Mouse (Mus musculus) megakaryocyte, embryonic 14.5 days (primary cell): Measurements from ENCODE around the gene Fam173b. TPM values are rescaled to one million over a fixed set of nuclear protein-coding genes. Genes with fewer than 3 reads are reported as not detected.

Source experiments
- H3K27me3 ChIP-seq: replicated peaks from 2 replicates; pipeline ENCODE3; 2012; ENCODE audit warnings: inconsistent platforms
- H3K36me3 ChIP-seq: replicated peaks from 2 replicates; pipeline ENCODE3; 2012; ENCODE audit warnings: low read length, inconsistent platforms, mixed read lengths
- H3K4me1 ChIP-seq: 2 replicates; pipeline ENCODE4 v1.6.1; 2012; ENCODE audit warnings: inconsistent platforms
- H3K4me3 ChIP-seq: replicated peaks from 2 replicates; pipeline ENCODE3; 2012; ENCODE audit warnings: moderate library complexity, mild to moderate bottlenecking, inconsistent platforms
- H3K9me3 ChIP-seq: 2 replicates; pipeline ENCODE4 v1.6.1; 2012; ENCODE audit warnings: inconsistent platforms
- FLI1 ChIP-seq: IDR thresholded peaks from 2 replicates; pipeline ENCODE4 v1.6.1; 2012; ENCODE audit warnings: low read length, inconsistent platforms, mixed read lengths
- GATA1 ChIP-seq: IDR thresholded peaks from 3 replicates; pipeline ENCODE4 v1.6.1; 2012; ENCODE audit warnings: mixed read lengths, low read length, inconsistent platforms, borderline replicate concordance
- polyA plus RNA-seq: library from polyadenylated mRNA; stranded (reverse); fragments of >175 nt; gene quantifications from 2 replicates; pipeline ENCODE4 v1.2.3, GENCODE M21; 2012; ENCODE audit warnings: low replicate concordance; ENCODE audit not compliant: insufficient read depth

Fam173b gene
- polyA plus RNA-seq, 1 experiment, result 3.6 TPM

GRCm38 (mm10) chr15:31586088-31586487 is 15.6 kb upstream of the Fam173b start:
- Histone ChIP-seq H3K36me3 (peaks cover 30% of the 10 kb centered on the region), H3K9me3 (no peaks in the 10 kb centered on the region), H3K4me1 (peaks cover 48% of the 10 kb centered on the region), H3K27me3 (no peaks in the 10 kb centered on the region), H3K4me3 (no peak overlapping the region)
- no peak for TF ChIP-seq FLI1
- TF ChIP-seq GATA1, result no peak

GRCm38 (mm10) chr15:31586519-31586918 is 15.1 kb upstream of the Fam173b start:
- peaks cover 34% of the 10 kb centered on the region for H3K36me3 ChIP-seq
- H3K9me3 ChIP-seq, result no peaks in the 10 kb centered on the region
- TF ChIP-seq GATA1, result no peak
- no peak for TF ChIP-seq FLI1
- H3K27me3 ChIP-seq, result no peaks in the 10 kb centered on the region
- peaks cover 48% of the 10 kb centered on the region for H3K4me1 ChIP-seq
- H3K4me3 ChIP-seq, result peak overlapping the region; percentile 70

GRCm38 (mm10) chr15:31587789-31588188 is 13.9 kb upstream of the Fam173b start:
- no peaks in the 10 kb centered on the region for H3K9me3 ChIP-seq
- H3K27me3 ChIP-seq, result no peaks in the 10 kb centered on the region
- no peak overlapping the region for H3K4me3 ChIP-seq
- H3K36me3 ChIP-seq, result peaks cover 47% of the 10 kb centered on the region
- H3K4me1 ChIP-seq, result peaks cover 48% of the 10 kb centered on the region
- no peak for TF ChIP-seq FLI1
- no peak for TF ChIP-seq GATA1

GRCm38 (mm10) chr15:31588989-31589640 is 12.5 kb upstream of the Fam173b start:
- Histone ChIP-seq H3K4me3 (no peak overlapping the region), H3K9me3 (no peaks in the 10 kb centered on the region), H3K4me1 (peaks cover 39% of the 10 kb centered on the region), H3K27me3 (no peaks in the 10 kb centered on the region), H3K36me3 (peaks cover 60% of the 10 kb centered on the region)
- no peak for TF ChIP-seq GATA1
- TF ChIP-seq FLI1, result no peak

- H3K27me3 ChIP-seq, result no peaks in the 10 kb centered on the region
- peaks cover 28% of the 10 kb centered on the region for H3K4me1 ChIP-seq
- no peaks in the 10 kb centered on the region for H3K9me3 ChIP-seq
- no peak overlapping the region for H3K4me3 ChIP-seq
- TF ChIP-seq FLI1 (no peak), GATA1 (no peak)
- H3K36me3 ChIP-seq, result peaks cover 71% of the 10 kb centered on the region
These were observed 11.5 kb upstream of the Fam173b start for GRCm38 (mm10) chr15:31590176-31590575.

GRCm38 (mm10) chr15:31592531-31592930 is 9.1 kb upstream of the Fam173b start:
- peaks cover 95% of the 10 kb centered on the region for H3K36me3 ChIP-seq

GRCm38 (mm10) chr15:31594260-31594659 is 7.4 kb upstream of the Fam173b start:
- TF ChIP-seq FLI1 (no peak), GATA1 (no peak)
- Histone ChIP-seq H3K4me3 (no peak overlapping the region), H3K9me3 (no peaks in the 10 kb centered on the region), H3K36me3 (peaks cover 96% of the 10 kb centered on the region), H3K4me1 (peaks cover 19% of the 10 kb centered on the region), H3K27me3 (no peaks in the 10 kb centered on the region)

More at GRCm38 (mm10) chr15:31592531-31592930, 9.1 kb upstream of the Fam173b start:
- Histone ChIP-seq H3K9me3 (no peaks in the 10 kb centered on the region), H3K4me3 (no peak overlapping the region), H3K4me1 (peaks cover 7% of the 10 kb centered on the region), H3K27me3 (no peaks in the 10 kb centered on the region)
- no peak for TF ChIP-seq FLI1
- TF ChIP-seq GATA1, result no peak

- Histone ChIP-seq H3K9me3 (no peaks in the 10 kb centered on the region), H3K36me3 (peaks cover 82% of the 10 kb centered on the region), H3K4me3 (no peak overlapping the region), H3K27me3 (no peaks in the 10 kb centered on the region), H3K4me1 (peaks cover 31% of the 10 kb centered on the region)
- TF ChIP-seq GATA1 (no peak), FLI1 (no peak)
These were observed 6.0 kb upstream of the Fam173b start for GRCm38 (mm10) chr15:31595651-31596050.

- H3K36me3 ChIP-seq, result peaks cover 41% of the 10 kb centered on the region
- no peaks in the 10 kb centered on the region for H3K27me3 ChIP-seq
- TF ChIP-seq FLI1 (no peak), GATA1 (no peak)
- no peaks in the 10 kb centered on the region for H3K9me3 ChIP-seq
- peak overlapping the region; percentile 81 for H3K4me3 ChIP-seq
- H3K4me1 ChIP-seq, result peaks cover 46% of the 10 kb centered on the region
These were observed 1.8 kb upstream of the Fam173b start for GRCm38 (mm10) chr15:31599834-31600233.

GRCm38 (mm10) chr15:31601279-31601645 is 390 bp upstream of the Fam173b start:
- H3K36me3 ChIP-seq, result peaks cover 26% of the 10 kb centered on the region
- peaks cover 50% of the 10 kb centered on the region for H3K4me1 ChIP-seq
- peak overlapping the region; percentile 98 for H3K4me3 ChIP-seq
- H3K27me3 ChIP-seq, result no peaks in the 10 kb centered on the region
- TF ChIP-seq FLI1 (no peak), GATA1 (no peak)
- no peaks in the 10 kb centered on the region for H3K9me3 ChIP-seq

GRCm38 (mm10) chr15:31602426-31602825 is 774 bp downstream of the Fam173b start:
- TF ChIP-seq FLI1, result no peak
- no peak for TF ChIP-seq GATA1
- no peaks in the 10 kb centered on the region for H3K27me3 ChIP-seq
- H3K9me3 ChIP-seq, result no peaks in the 10 kb centered on the region
- H3K36me3 ChIP-seq, result peaks cover 16% of the 10 kb centered on the region
- peaks cover 59% of the 10 kb centered on the region for H3K4me1 ChIP-seq
- H3K4me3 ChIP-seq, result peak overlapping the region; percentile 98
